Comparison of ENCODE assay signal across 12 mouse cellular contexts in genomic region chr7:137674596-137674995, GRCm38 (mm10).
DNase-seq lines count a peak whose midpoint lies in the region.
"Had no signal": no experiment of that assay in that cellular context is flagged by ENCODE, and none has a peak within 500 bp of the region (broad histone marks: within the 10 kb centered on the region; RNA-seq: fewer than 3 reads in every experiment).

No protein-coding gene starts in this region.

- intact Hi-C loops in left cerebral cortex, postnatal 10 days (cut with DNase I), result no loop called here

- peak; percentile 80 for DNase-seq in heart, adult 11 months
- no peak for DNase-seq in heart, adult 8-10 months (ENCODE audit: low spot score)
- peak; percentile 28 to 38 for DNase-seq in frontal cortex, postnatal 14 days (ENCODE audit: low spot score in 2 of 2)
- peak; percentile 64 to 70 for DNase-seq in left cerebral cortex, postnatal 10 days (ENCODE audit: extremely low spot score in 1 of 2, low spot score in 2 of 2)
- peak; percentile 23 to 61 for DNase-seq in right cerebral cortex, postnatal 36 days (ENCODE audit: low spot score in 2 of 2)
- no peak for DNase-seq in embryo, embryonic 10.5 days (ENCODE audit: low spot score)
- DNase-seq in ovary, adult 18-20 months (ENCODE audit: low spot score), result no peak
- no peak for DNase-seq in adipocyte (ENCODE audit: low spot score)
- DNase-seq: gastrocnemius, postnatal 36 days; kidney, adult 11 months; lung, embryonic 14.5 days; thymus, postnatal 25 days had no signal

Comparison
In these comparisons a context has a peak if more than half of its experiments do, and no peak if none do; other contexts are left out.
1. DNase-seq: peak in heart, adult 11 months (single experiment), frontal cortex, postnatal 14 days (2 of 2), left cerebral cortex, postnatal 10 days (2 of 2) and right cerebral cortex, postnatal 36 days (2 of 2); none in heart, adult 8-10 months (single experiment), embryo, embryonic 10.5 days (single experiment), ovary, adult 18-20 months (single experiment) and adipocyte (single experiment).